Comparison of ENCODE assay signal across 9 mouse cellular contexts in genomic region chr11:88692374-88692773, GRCm38 (mm10). TPM values are rescaled to one million over a fixed set of nuclear protein-coding genes. Genes with fewer than 3 reads are reported as not detected.
DNase-seq lines count a peak whose midpoint lies in the region; ATAC-seq and TF ChIP-seq lines count a peak whose summit lies in the region.
"Had no signal": no experiment of that assay in that cellular context is flagged by ENCODE, and none has a peak within 500 bp of the region (broad histone marks: within the 10 kb centered on the region; RNA-seq: fewer than 3 reads in every experiment).

No protein-coding gene starts in this region.

- no peak overlapping the region for H3K4me2 ChIP-seq in heart, postnatal 0 days (ENCODE audit: low read depth, low read length)
- H3K4me2 ChIP-seq in midbrain, embryonic 16.5 days (ENCODE audit: low read length), result no peak overlapping the region
- H3K4me2 ChIP-seq: lung, embryonic 15.5 days had no signal

- ATAC-seq in frontal cortex, adult (ENCODE audit: low TSS enrichment), result 0 out of 2 replicates have a peak, but pooled peaks have one; percentile 27
- ATAC-seq in heart, postnatal 0 days (ENCODE audit: insufficient read depth, low read depth), result peak; percentile 86
- peak; percentile 52; the same call in 1 of the 2 replicates for ATAC-seq in midbrain, embryonic 16.5 days

- no peak overlapping the region for H3K4me3 ChIP-seq in heart, postnatal 0 days (ENCODE audit: low read depth, low read length)
- no peak overlapping the region for H3K4me3 ChIP-seq in midbrain, embryonic 16.5 days (ENCODE audit: low read depth, low read length)
- H3K4me3 ChIP-seq: lung, embryonic 15.5 days had no signal

- peak overlapping the region; percentile 56 for H3K27ac ChIP-seq in heart, postnatal 0 days (ENCODE audit: low read depth)
- H3K27ac ChIP-seq in midbrain, embryonic 16.5 days (ENCODE audit: low read length), result no peak overlapping the region

- no peak overlapping the region for H3K9ac ChIP-seq in heart, postnatal 0 days (replicated peaks; ENCODE audit: low read depth, low read length)
- H3K9ac ChIP-seq in midbrain, embryonic 16.5 days (ENCODE audit: low read depth, low read length), result no peak overlapping the region
- H3K9ac ChIP-seq: lung, embryonic 15.5 days had no signal

- intact Hi-C loops in left cerebral cortex, postnatal 10 days (cut with DNase I), result no loop called here

- DNase-seq in frontal cortex, postnatal 36 days (ENCODE audit: low spot score in 2 of 2), result no peak
- peak; percentile 36 for DNase-seq in brain, adult 2 months (ENCODE audit: low read depth, low spot score)
- peak; percentile 77 for DNase-seq in heart, postnatal 0 days (ENCODE audit: low spot score)
- DNase-seq in spleen, adult 18-20 months, result no peak
- no peak for DNase-seq in left cerebral cortex, postnatal 10 days (ENCODE audit: extremely low spot score in 1 of 2, low spot score in 2 of 2)
- DNase-seq in spleen, postnatal 4 days (ENCODE audit: low spot score in 2 of 2), result no peak

- H3K4me1 ChIP-seq in heart, postnatal 0 days (ENCODE audit: control insufficient read depth, insufficient read depth), result peaks cover 56% of the 10 kb centered on the region
- peaks cover 37% of the 10 kb centered on the region for H3K4me1 ChIP-seq in midbrain, embryonic 16.5 days (ENCODE audit: control insufficient read depth, insufficient read depth, low read length)

- no peak for TF ChIP-seq EP300 in heart, postnatal 0 days (IDR thresholded peaks at IDR 0.05; ENCODE audit: low read depth)

- H3K9me3 ChIP-seq in heart, postnatal 0 days (replicated peaks; ENCODE audit: control insufficient read depth, low read length), result no peaks in the 10 kb centered on the region
- H3K9me3 ChIP-seq in midbrain, embryonic 16.5 days (replicated peaks; ENCODE audit: control insufficient read depth, low read length, poor library complexity, severe bottlenecking), result no peaks in the 10 kb centered on the region
- H3K9me3 ChIP-seq: lung, embryonic 15.5 days had no signal

- WGBS in heart, postnatal 0 days, result 9% methylated on average over 8 of the region's 10 CpGs
- 21% methylated on average over 9 of the region's 10 CpGs for WGBS in midbrain, embryonic 16.5 days

- no peak; the same call in 1 of the 2 replicates for TF ChIP-seq CTCF in heart, postnatal 0 days (IDR thresholded peaks at IDR 0.05; ENCODE audit: low read depth)

- peaks cover 22% of the 10 kb centered on the region; the same call in 1 of the 2 replicates for H3K36me3 ChIP-seq in heart, postnatal 0 days (replicated peaks; ENCODE audit: control insufficient read depth, insufficient read depth, low read length)
- no peaks in the 10 kb centered on the region for H3K36me3 ChIP-seq in midbrain, embryonic 16.5 days (ENCODE audit: control insufficient read depth, insufficient read depth, low read length)
- H3K36me3 ChIP-seq: lung, embryonic 15.5 days had no signal

- H3K27me3 ChIP-seq in heart, postnatal 0 days (ENCODE audit: control insufficient read depth, insufficient read depth, low read length), result no peaks in the 10 kb centered on the region
- no peaks in the 10 kb centered on the region for H3K27me3 ChIP-seq in midbrain, embryonic 16.5 days (ENCODE audit: control insufficient read depth, insufficient read depth, low read depth, low read length)
- H3K27me3 ChIP-seq: lung, embryonic 15.5 days had no signal

RNA-seq across cellular contexts. Expression of gene Msi2, which starts 25.9 kb away (rescaled TPM):
- total RNA-seq in heart, postnatal 0 days (2014; rRNA removed; ENCODE audit: low replicate concordance), result 94.6 and 114 TPM in 2 replicates
- polyA plus RNA-seq in heart, postnatal 0 days (2015; fragmentation: Nextera tagmentation; extraction: Ambion mirVana), result 20.6 and 22.1 TPM in 2 replicates
- 29.4 and 32.8 TPM in 2 replicates for polyA plus RNA-seq in midbrain, embryonic 16.5 days (2015; fragmentation: Nextera tagmentation; extraction: Ambion mirVana)
- 10 to 100 TPM; 75.5 to 87.5 TPM for total RNA-seq in left cerebral cortex, postnatal 10 days (2021)

Comparison
In these comparisons a context has a peak if more than half of its experiments do, and no peak if none do; other contexts are left out.
1. ATAC-seq: peak in every context shown above with its lines; median percentile 86 in heart, postnatal 0 days; 52 in midbrain, embryonic 16.5 days; 27 in frontal cortex, adult.
2. DNase-seq: peak in brain, adult 2 months (single experiment) and heart, postnatal 0 days (single experiment); none in frontal cortex, postnatal 36 days (0 of 2), spleen, adult 18-20 months (0 of 2), left cerebral cortex, postnatal 10 days (0 of 2) and spleen, postnatal 4 days (0 of 2).